Mouse (Mus musculus): Measurements from ENCODE around the gene Naa10. TPM values are rescaled to one million over a fixed set of nuclear protein-coding genes. Genes with fewer than 3 reads are reported as not detected.
A peak's percentile ranks its signal among the peaks of the same experiment; 100 is the strongest.

Gene Naa10
- polyA plus RNA-seq (2012; rRNA removed) (64.1 and 73.0 TPM in 2 replicates), polyA plus RNA-seq (2014; fragmentation: Nextera tagmentation; extraction: Ambion mirVana) (81.1 and 81.3 TPM in 2 replicates)

DNA sequence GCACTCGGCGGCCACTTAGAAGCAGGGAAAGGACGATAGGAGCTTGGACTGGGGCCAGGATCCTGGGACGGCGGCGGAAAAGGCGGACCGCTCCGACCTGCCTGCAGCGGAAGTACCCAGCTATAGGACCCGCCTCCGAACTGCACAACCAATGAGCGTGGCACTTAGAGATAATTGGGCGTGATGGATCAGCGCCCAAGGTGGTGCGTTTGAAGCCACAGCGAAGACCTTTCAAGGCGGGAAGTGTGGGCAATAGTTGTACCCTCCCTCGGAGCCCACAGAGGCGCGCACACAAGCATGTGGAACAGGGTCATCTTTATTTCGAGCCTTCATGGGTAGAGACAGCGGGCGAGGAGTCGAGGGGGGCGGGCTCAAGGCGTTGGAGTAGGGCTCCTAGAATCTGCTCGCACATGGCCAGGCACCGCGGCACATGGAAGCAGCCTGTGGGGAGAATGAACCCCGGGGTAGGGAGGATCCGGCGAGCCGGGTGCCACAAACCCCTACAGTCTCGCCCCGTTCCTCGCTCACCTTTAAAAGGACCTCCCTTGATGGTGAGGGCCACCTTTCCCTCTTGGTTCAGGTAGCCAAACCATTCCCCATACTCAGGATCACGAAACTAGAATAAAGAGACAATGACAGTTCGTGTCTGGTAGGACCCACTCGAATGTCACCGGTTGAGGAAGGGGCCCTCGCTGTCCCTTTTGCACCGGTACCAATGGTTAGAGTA, at the start of gene Naa10, which contains the start of gene Arhgap4:
Gene Naa10, minus strand, starts transcription at position 122 of the 727 bp plus-strand sequence.
Gene Arhgap4, minus strand, starts transcription at position 48 of the 727 bp plus-strand sequence.
- no peaks in the 10 kb centered on the region for H3K9me3 ChIP-seq (ENCODE audit: control insufficient read depth, low read length)
- H3K27me3 ChIP-seq (ENCODE audit: control insufficient read depth, insufficient read depth, low read length) = no peaks in the 10 kb centered on the region
- DNase-seq (ENCODE audit: low read depth in 3 of 3, low spot score in 3 of 3) = peak; percentile 73 to 76 (median 74)
- H3K4me1 ChIP-seq (replicated peaks; ENCODE audit: control insufficient read depth in 2 of 2, insufficient read depth in 2 of 2, low read length in 1 of 2) = peaks cover 0 to 3% of the 10 kb centered on the region in 2 experiments; a peak in 1 of 4 replicates
- H3K36me3 ChIP-seq (replicated peaks; ENCODE audit: control insufficient read depth, insufficient read depth, low read depth) = no peaks in the 10 kb centered on the region; the same call in 1 of the 2 replicates
- H3K27ac ChIP-seq = peak within 1 kb of the TSS; percentile 46
- 7% methylated on average over 43 of the region's 43 CpGs for WGBS (ENCODE audit: insufficient replicate concordance)
- H3K4me2 ChIP-seq (ENCODE audit: low read depth) = peak within 1 kb of the TSS; percentile 86
- ATAC-seq (ENCODE audit: insufficient read depth) = peak; percentile 98
- H3K4me3 ChIP-seq (ENCODE audit: insufficient read depth in 1 of 2, low read depth in 2 of 2, low read length in 2 of 2) = peak within 1 kb of the TSS; percentile 73 to 79
- H3K9ac ChIP-seq (replicated peaks) = peak within 1 kb of the TSS; percentile 77
- no peak for TF ChIP-seq CTCF (IDR thresholded peaks at IDR 0.05; ENCODE audit: low read depth)
- TF ChIP-seq EP300 (IDR thresholded peaks at IDR 0.05; ENCODE audit: low read depth) = no peak

DNA sequence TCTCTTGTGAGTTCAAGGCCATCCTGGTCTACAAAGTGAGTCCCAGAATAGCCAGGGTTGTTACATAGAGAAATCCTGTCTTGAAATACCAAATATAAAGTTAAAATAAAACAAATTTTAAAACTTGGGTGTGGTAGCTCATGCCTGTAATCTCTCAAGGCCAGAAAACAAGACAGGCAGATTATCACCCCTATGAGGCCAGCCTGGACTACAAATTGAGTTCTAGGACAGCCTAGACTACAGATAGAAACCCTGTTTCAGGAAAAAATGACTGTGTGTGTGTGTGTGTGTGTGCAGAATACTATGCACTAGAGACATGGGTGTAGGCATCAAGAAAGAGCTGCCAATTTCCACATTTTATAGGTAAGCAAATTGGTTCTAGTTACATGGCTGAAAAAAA, 49.0 kb upstream of the Naa10 start:
- H3K36me3 ChIP-seq (replicated peaks; ENCODE audit: control insufficient read depth, insufficient read depth, low read depth) = no peaks in the 10 kb centered on the region
- H3K9ac ChIP-seq (replicated peaks) = peak overlapping the region; percentile 50
- DNase-seq (ENCODE audit: low read depth in 3 of 3, low spot score in 3 of 3) (peak in 1 of 3 experiments; percentile 61), ATAC-seq (ENCODE audit: insufficient read depth) (peak; percentile 36)
- TF ChIP-seq EP300 (IDR thresholded peaks at IDR 0.05; ENCODE audit: low read depth) (peak; percentile 76), CTCF (IDR thresholded peaks at IDR 0.05; ENCODE audit: low read depth) (no peak)
- peaks cover 26 to 30% of the 10 kb centered on the region in 2 experiments for H3K4me1 ChIP-seq (replicated peaks; ENCODE audit: control insufficient read depth in 2 of 2, insufficient read depth in 2 of 2, low read length in 1 of 2)
- H3K27me3 ChIP-seq (ENCODE audit: control insufficient read depth, insufficient read depth, low read length) = no peaks in the 10 kb centered on the region
- peak overlapping the region; percentile 88 for H3K27ac ChIP-seq
- no peak overlapping the region for H3K4me3 ChIP-seq (ENCODE audit: insufficient read depth in 1 of 2, low read depth in 2 of 2, low read length in 2 of 2)
- H3K4me2 ChIP-seq (ENCODE audit: low read depth) = peak overlapping the region; percentile 75
- no peaks in the 10 kb centered on the region for H3K9me3 ChIP-seq (ENCODE audit: control insufficient read depth, low read length)

DNA sequence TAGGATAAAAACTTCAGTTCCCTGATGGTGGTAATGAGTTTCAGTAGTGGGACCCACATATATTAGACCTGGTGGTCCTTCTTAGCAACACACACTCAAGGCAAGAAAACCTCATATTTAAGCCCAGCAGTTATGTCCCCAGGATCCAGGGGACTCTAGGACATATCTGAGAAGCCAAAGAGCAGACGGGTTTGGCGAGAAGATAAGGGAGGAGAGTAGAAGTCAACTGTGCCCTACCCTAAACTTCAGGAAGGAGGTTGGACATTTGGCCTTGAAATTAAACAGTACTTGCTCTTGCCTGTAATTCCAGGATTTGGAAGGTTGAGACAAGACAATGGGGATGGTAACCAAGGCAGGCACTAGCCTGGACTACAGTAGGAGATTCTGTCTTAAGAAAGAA, 48.0 kb upstream of the Naa10 start:
- WGBS (ENCODE audit: insufficient replicate concordance) = 17% methylated on average over 2 of the region's 2 CpGs
- TF ChIP-seq EP300 (IDR thresholded peaks at IDR 0.05; ENCODE audit: low read depth) (peak; percentile 80), CTCF (IDR thresholded peaks at IDR 0.05; ENCODE audit: low read depth) (no peak)
- peak; percentile 52 for ATAC-seq (ENCODE audit: insufficient read depth)
- H3K4me1 ChIP-seq (replicated peaks; ENCODE audit: control insufficient read depth in 2 of 2, insufficient read depth in 2 of 2, low read length in 1 of 2) = peaks cover 26 to 30% of the 10 kb centered on the region in 2 experiments
- H3K4me3 ChIP-seq (ENCODE audit: insufficient read depth in 1 of 2, low read depth in 2 of 2, low read length in 2 of 2) = no peak overlapping the region
- no peaks in the 10 kb centered on the region for H3K36me3 ChIP-seq (replicated peaks; ENCODE audit: control insufficient read depth, insufficient read depth, low read depth)
- peak; percentile 67 to 72 (median 69) for DNase-seq (ENCODE audit: low read depth in 3 of 3, low spot score in 3 of 3)
- H3K27me3 ChIP-seq (ENCODE audit: control insufficient read depth, insufficient read depth, low read length) = no peaks in the 10 kb centered on the region
- peak overlapping the region; percentile 75 for H3K4me2 ChIP-seq (ENCODE audit: low read depth)
- H3K9ac ChIP-seq (replicated peaks) = peak overlapping the region; percentile 55
- no peaks in the 10 kb centered on the region for H3K9me3 ChIP-seq (ENCODE audit: control insufficient read depth, low read length)
- H3K27ac ChIP-seq = peak overlapping the region; percentile 88

DNA sequence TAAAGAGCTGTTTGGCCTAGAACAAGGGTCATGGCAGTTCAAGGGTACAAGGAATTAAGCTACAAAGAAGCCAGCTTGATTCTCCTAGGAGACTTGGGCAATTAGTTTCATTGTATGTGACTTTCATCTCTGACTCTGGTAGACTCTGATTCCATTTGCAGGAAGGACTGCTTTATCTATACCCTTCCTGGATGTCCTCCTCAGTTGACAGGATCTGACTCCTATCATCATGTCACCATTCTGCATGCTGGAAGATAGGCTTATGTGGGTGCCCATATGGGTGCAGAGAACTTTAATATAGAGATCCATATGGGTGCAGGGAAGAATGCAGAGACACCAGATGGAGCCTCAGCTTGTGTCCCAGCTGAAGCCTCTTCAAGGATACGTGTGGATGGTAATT, 47.4 kb upstream of the Naa10 start:
- peak; percentile 29; the same call in 1 of the 2 replicates for ATAC-seq (ENCODE audit: insufficient read depth)

More for the DNA sequence above, 47.4 kb upstream of the Naa10 start:
- H3K4me3 ChIP-seq (ENCODE audit: insufficient read depth in 1 of 2, low read depth in 2 of 2, low read length in 2 of 2) = no peak overlapping the region
- TF ChIP-seq EP300 (IDR thresholded peaks at IDR 0.05; ENCODE audit: low read depth) (peak; percentile 56), CTCF (IDR thresholded peaks at IDR 0.05; ENCODE audit: low read depth) (no peak)
- H3K4me1 ChIP-seq (replicated peaks; ENCODE audit: control insufficient read depth in 2 of 2, insufficient read depth in 2 of 2, low read length in 1 of 2) = peaks cover 26 to 32% of the 10 kb centered on the region in 2 experiments
- peak overlapping the region; percentile 55 for H3K9ac ChIP-seq (replicated peaks)
- WGBS (ENCODE audit: insufficient replicate concordance) = 40% methylated on average over 1 of the region's 1 CpGs
- H3K4me2 ChIP-seq (ENCODE audit: low read depth) = peak overlapping the region; percentile 75
- H3K36me3 ChIP-seq (replicated peaks; ENCODE audit: control insufficient read depth, insufficient read depth, low read depth) = peaks cover under 1% of the 10 kb centered on the region; the same call in 1 of the 2 replicates
- H3K27me3 ChIP-seq (ENCODE audit: control insufficient read depth, insufficient read depth, low read length) = no peaks in the 10 kb centered on the region
- no peaks in the 10 kb centered on the region for H3K9me3 ChIP-seq (ENCODE audit: control insufficient read depth, low read length)
- no peak for DNase-seq (ENCODE audit: low read depth in 3 of 3, low spot score in 3 of 3)
- peak overlapping the region; percentile 88 for H3K27ac ChIP-seq

Data from liver, embryonic 14.5 days (tissue).